Mouse (Mus musculus): ENCODE results near the gene Adamts8.

DNA sequence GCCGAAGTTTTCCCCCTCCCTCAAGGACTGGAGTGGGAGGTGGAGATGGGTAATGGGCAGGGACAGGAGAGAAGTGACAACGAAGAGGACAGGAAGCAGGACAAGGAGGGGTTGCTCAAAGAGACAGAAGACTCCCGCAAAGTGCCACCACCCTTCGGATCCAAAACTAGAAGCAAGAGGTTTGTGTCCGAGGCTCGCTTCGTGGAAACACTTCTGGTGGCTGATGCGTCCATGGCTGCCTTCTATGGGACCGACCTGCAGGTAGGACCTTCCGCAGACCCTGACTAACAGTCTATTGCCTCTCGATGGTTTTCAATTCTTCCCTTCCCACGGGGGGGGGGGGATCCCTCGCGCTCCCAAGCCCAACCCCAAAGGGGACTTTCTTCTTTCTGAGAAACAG lies 979 bp downstream of the Adamts8 start:
- TF ChIP-seq CTCF (IDR thresholded peaks at IDR 0.05; ENCODE audit: low read depth) (no peak), EP300 (optimal IDR thresholded peaks at IDR 0.05) (no peak)
